Mouse (Mus musculus) intestine, embryonic 16.5 days (tissue): ENCODE data around the gene Isl1. TPM values are rescaled to one million over a fixed set of nuclear protein-coding genes. Genes with fewer than 3 reads are reported as not detected.

Experiments
- ATAC-seq: fragments of 200-750 bp; cut with Nextera tagmentation; 2 replicates; pipeline ENCODE4 v1.8.0; 2017; ENCODE audit warnings: moderate TSS enrichment, moderate library complexity
- H3K27ac ChIP-seq: fragments of 300-500 bp; sonication (generic); 2 replicates; pipeline ENCODE4 v1.5.1; 2014; ENCODE audit warnings: mild to moderate bottlenecking, low read length
- H3K27me3 ChIP-seq: fragments of 300-500 bp; sonication (generic); replicated peaks from 2 replicates; pipeline ENCODE4 v1.6.1; 2014; ENCODE audit warnings: low read length, control low read depth, mixed read lengths; ENCODE audit not compliant: control insufficient read depth, insufficient read depth
- H3K36me3 ChIP-seq: fragments of 300-500 bp; sonication (generic); 2 replicates; pipeline ENCODE4 v1.6.1; 2014; ENCODE audit warnings: low read length, control low read depth; ENCODE audit not compliant: control insufficient read depth, insufficient read depth
- H3K4me1 ChIP-seq: fragments of 300-500 bp; sonication (generic); 2 replicates; pipeline ENCODE4 v1.6.1; 2014; ENCODE audit warnings: low read length, control low read depth, mixed read lengths; ENCODE audit not compliant: control insufficient read depth, insufficient read depth
- H3K4me2 ChIP-seq: fragments of 300-500 bp; sonication (generic); 2 replicates; pipeline ENCODE4 v1.6.1; 2014; ENCODE audit warnings: low read depth, low read length, control low read depth
- H3K4me3 ChIP-seq: fragments of 300-500 bp; sonication (generic); 2 replicates; pipeline ENCODE4 v1.5.1; 2014; ENCODE audit warnings: mild to moderate bottlenecking, low read length
- H3K9ac ChIP-seq: fragments of 300-500 bp; sonication (generic); 2 replicates; pipeline ENCODE4 v1.6.1; 2014; ENCODE audit warnings: low read depth, low read length
- H3K9me3 ChIP-seq: fragments of 300-500 bp; sonication (generic); 2 replicates; pipeline ENCODE4 v1.6.1; 2016; ENCODE audit warnings: low read length, control low read depth; ENCODE audit not compliant: control insufficient read depth
- WGBS: fragments of 180-500 bp; shearing (Covaris S2); extraction: QIAGEN DNeasy Blood & Tissue Kit; methylation state at CpG from one replicate; pipeline ENCODE4 v1.1.7; 2014; 5-methylcytosine and 5-hydroxymethylcytosine counted together
- polyA plus RNA-seq: library from polyadenylated mRNA; unstranded; fragments of >200 nt; fragmentation: Nextera tagmentation; extraction: Ambion mirVana; gene quantifications from 2 replicates; pipeline ENCODE4 v1.2.1, GENCODE M21; 2015

Isl1 gene
- polyA plus RNA-seq, 1 experiment from 2014 or later, result 6.7 TPM

DNA sequence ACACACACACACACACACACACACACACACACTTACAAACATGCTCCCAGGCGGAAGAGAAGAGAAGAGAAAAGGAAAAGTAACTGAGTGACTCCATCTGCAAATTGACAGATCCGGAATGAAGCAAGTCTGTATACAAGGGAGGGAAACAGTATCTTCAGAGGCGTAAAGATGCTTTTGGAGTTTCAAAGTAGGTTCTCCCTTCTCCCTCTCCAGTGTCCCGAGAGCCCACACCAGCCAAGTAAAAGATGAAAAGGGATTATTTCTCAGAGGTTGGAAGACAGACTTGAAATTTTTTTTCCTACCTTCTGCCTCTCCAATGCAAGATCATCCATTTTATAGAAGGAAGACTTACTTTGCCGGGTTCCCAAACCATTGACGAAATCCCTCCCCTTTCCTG lies 2.9 kb downstream of the Isl1 start:
- Histone ChIP-seq H3K36me3 (no peaks in the 10 kb centered on the region), H3K4me3 (no peak overlapping the region), H3K27me3 (peaks cover 78% of the 10 kb centered on the region), H3K4me1 (no peaks in the 10 kb centered on the region), H3K9ac (no peak overlapping the region), H3K9me3 (no peaks in the 10 kb centered on the region), H3K27ac (no peak overlapping the region), H3K4me2 (no peak overlapping the region)
- ATAC-seq, result no peak
- WGBS, result 19% methylated on average over 6 of the region's 6 CpGs

DNA sequence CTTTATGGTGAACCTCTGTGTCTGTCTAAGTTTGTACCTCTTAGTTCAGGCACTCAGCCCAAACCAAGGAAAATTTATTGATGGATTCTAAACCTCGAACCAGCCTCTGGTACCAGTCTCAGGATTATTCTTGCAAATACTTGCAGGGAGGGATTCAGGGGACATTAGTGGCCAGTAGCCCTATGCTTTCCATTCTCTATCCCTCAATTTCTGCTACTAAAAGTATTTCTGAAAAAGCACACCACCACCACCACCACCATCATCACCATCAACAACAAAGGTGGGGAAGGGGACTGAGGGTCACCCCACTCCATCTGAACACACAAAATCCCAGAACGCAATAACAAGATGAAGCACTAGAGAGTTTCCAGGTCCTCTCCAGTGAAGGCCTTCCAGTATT lies 3.8 kb downstream of the Isl1 start:
- WGBS, result 27% methylated on average over 2 of the region's 2 CpGs
- Histone ChIP-seq H3K36me3 (no peaks in the 10 kb centered on the region), H3K9me3 (no peaks in the 10 kb centered on the region), H3K27ac (no peak overlapping the region), H3K27me3 (peaks cover 75% of the 10 kb centered on the region), H3K4me1 (no peaks in the 10 kb centered on the region), H3K9ac (no peak overlapping the region), H3K4me3 (no peak overlapping the region), H3K4me2 (no peak overlapping the region)
- no peak for ATAC-seq

DNA sequence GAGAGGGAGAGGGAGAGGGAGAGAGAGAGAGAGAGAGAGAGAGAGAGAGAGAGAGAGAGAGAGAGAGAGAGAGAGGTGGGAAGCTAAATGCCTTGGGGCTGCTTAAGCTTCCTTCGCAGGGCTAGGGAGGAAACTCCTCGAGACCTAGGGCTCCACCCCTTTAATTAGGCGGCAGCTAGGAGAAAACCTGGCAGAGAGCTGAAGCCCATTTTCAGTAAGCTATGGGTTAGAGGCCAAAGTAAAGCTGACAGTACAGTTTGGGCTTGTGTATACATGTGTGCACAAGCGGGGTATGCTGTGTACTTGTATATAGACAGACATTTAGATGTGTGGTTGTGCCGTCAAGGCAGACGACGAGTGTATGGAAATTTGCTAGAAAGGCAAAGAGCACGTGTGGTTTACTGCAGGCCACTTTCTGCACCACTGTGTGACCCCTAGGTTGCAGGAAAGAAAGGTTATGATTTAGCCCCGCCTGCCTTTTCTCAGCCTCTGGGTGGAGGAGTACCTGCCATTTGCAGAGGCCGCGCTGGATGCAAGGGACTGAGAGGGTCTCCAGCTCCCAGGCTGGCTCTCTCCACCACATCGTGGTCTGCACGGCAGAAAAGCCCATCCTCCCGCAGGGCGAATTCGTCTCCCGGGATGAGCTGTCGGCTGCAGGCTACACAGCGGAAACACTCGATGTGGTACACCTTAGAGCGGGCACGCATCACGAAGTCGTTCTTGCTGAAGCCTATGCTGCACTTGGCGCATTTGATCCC lies 4.6 kb downstream of the Isl1 start:
- Histone ChIP-seq H3K4me2 (0 out of 2 replicates have a peak overlapping the region, but pooled peaks have one; percentile 12), H3K9ac (no peak overlapping the region), H3K27me3 (peaks cover 72% of the 10 kb centered on the region), H3K9me3 (no peaks in the 10 kb centered on the region), H3K27ac (no peak overlapping the region), H3K36me3 (no peaks in the 10 kb centered on the region), H3K4me3 (no peak overlapping the region), H3K4me1 (no peaks in the 10 kb centered on the region)
- no peak for ATAC-seq
- 6% methylated on average over 25 of the region's 25 CpGs for WGBS

DNA sequence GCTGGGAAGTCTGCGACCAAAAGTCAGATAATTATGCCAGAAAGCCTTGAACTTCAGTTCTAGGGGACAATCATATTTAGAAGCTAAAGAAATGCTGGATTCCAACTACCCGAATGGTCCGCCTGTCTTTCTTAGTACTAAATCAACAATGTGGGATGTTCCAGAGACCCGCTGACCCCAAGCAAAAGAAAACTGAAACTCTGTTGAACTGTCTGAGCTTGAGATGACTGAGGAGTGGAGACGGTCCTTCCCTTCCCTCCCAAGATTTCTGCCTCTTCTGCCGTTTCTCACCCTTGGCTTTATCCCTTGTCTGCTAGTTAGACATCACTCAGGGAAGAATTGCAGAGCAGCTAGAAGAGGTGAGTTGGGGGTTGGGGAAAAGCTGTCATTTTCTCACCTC lies 5.7 kb downstream of the Isl1 start:
- 17% methylated on average over 6 of the region's 6 CpGs for WGBS

DNA sequence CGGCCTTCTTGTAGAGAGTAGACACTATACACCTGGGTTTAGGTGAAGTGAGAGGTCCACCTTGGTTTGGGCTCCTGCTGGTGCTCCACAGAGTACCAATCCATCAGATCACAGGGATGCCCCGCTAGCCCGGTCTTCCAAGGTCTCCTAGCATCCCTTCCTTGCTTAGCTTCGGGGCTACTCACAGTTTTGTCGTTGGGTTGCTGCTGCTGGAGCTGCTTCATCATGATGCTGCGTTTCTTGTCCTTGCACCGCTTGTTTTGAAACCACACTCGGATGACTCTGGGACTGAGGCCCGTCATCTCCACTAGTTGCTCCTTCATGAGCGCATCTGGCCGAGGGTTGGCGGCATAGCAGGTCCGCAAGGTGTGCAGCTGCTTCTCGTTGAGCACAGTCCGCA lies 6.6 kb downstream of the Isl1 start:
- Histone ChIP-seq H3K36me3 (no peaks in the 10 kb centered on the region), H3K4me3 (no peak overlapping the region), H3K4me1 (no peaks in the 10 kb centered on the region), H3K9ac (no peak overlapping the region), H3K27me3 (peaks cover 67% of the 10 kb centered on the region), H3K4me2 (no peak overlapping the region), H3K27ac (no peak overlapping the region), H3K9me3 (no peaks in the 10 kb centered on the region)
- ATAC-seq, result 0 out of 2 replicates have a peak, but pooled peaks have one; percentile 7
- WGBS, result 25% methylated on average over 15 of the region's 15 CpGs

More for the DNA sequence above, 5.7 kb downstream of the Isl1 start:
- Histone ChIP-seq H3K4me1 (no peaks in the 10 kb centered on the region), H3K4me2 (no peak overlapping the region), H3K9me3 (no peaks in the 10 kb centered on the region), H3K36me3 (no peaks in the 10 kb centered on the region), H3K27me3 (peaks cover 70% of the 10 kb centered on the region), H3K27ac (no peak overlapping the region), H3K4me3 (no peak overlapping the region), H3K9ac (no peak overlapping the region)
- ATAC-seq, result no peak

DNA sequence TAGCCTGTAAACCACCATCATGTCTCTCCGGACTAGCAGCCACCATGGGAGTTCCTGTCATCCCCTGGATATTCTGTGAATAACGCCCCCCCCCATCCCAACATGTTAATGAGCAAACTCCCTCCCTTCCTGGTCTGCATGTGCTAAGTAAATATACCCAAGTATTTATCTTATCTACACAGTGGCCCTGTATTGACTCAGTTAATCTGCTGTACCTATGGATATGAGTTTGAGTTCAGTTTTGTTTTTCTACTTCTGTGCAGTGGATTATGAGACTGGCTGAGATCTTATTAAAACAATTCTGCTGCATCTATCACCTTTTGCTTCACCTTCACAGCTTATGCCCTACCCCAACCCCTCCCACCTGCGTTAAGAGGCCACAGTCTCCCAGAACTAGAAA lies 7.8 kb downstream of the Isl1 start:
- Histone ChIP-seq H3K27ac (no peak overlapping the region), H3K36me3 (no peaks in the 10 kb centered on the region), H3K9ac (no peak overlapping the region), H3K27me3 (peaks cover 71% of the 10 kb centered on the region), H3K4me3 (no peak overlapping the region), H3K9me3 (no peaks in the 10 kb centered on the region), H3K4me2 (no peak overlapping the region), H3K4me1 (no peaks in the 10 kb centered on the region)
- ATAC-seq, result no peak
- 30% methylated on average over 3 of the region's 3 CpGs for WGBS

DNA sequence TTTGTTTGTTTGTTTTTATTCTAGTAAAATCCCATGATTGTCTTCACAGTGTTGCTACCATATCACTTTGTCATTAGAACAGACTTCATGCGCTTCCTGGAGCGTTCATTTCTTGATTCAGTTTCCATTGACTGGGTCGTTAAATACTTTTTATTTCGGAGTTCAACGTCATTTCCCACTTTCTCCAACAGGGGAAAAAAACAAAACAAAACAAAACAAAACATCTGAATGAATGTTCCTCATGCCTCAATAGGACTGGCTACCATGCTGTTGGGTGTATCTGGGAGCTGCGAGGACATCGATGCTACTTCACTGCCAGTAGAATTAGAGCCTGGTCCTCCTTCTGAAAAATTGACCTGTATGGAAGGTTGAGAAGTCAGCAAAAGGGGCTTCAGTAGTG lies 10.2 kb downstream of the Isl1 start:
- no peak overlapping the region for H3K27ac ChIP-seq
- no peaks in the 10 kb centered on the region for H3K9me3 ChIP-seq
- no peak overlapping the region for H3K4me2 ChIP-seq
- peaks cover 65% of the 10 kb centered on the region for H3K27me3 ChIP-seq
- H3K4me1 ChIP-seq, result no peaks in the 10 kb centered on the region
- H3K36me3 ChIP-seq, result no peaks in the 10 kb centered on the region
- no peak overlapping the region for H3K4me3 ChIP-seq
- 38% methylated on average over 7 of the region's 7 CpGs for WGBS
- no peak overlapping the region for H3K9ac ChIP-seq
- ATAC-seq, result no peak

DNA sequence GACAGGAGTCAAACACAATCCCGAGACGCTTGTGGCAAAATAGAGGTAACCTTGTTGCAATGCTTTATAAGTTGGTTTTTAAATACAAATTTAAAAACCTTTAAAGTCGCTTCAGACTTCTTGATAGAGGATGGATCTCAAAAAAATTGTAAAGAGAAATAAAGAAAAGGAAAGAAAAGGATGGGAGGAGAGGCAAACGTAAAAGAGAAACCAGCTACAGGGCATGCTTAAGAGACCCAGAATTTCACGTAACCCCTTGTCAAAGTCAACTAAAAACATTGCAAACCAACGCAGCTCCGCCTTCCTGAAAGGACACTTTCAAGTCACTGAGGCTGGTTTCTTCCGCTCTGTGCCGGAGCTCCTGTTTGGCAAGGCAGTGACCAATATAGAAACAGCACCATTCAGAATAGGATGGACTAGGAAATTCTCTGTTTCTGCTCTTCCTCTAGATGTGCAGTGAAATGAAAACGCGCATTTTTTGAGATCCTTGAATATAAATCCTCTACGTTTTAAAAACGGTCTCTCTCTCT lies 10.8 kb downstream of the Isl1 start:
- Histone ChIP-seq H3K9ac (no peak overlapping the region), H3K4me3 (no peak overlapping the region), H3K9me3 (no peaks in the 10 kb centered on the region), H3K4me1 (no peaks in the 10 kb centered on the region), H3K36me3 (no peaks in the 10 kb centered on the region), H3K27ac (no peak overlapping the region), H3K27me3 (peaks cover 61% of the 10 kb centered on the region), H3K4me2 (no peak overlapping the region)
- WGBS, result 29% methylated on average over 13 of the region's 13 CpGs
- ATAC-seq, result no peak

DNA sequence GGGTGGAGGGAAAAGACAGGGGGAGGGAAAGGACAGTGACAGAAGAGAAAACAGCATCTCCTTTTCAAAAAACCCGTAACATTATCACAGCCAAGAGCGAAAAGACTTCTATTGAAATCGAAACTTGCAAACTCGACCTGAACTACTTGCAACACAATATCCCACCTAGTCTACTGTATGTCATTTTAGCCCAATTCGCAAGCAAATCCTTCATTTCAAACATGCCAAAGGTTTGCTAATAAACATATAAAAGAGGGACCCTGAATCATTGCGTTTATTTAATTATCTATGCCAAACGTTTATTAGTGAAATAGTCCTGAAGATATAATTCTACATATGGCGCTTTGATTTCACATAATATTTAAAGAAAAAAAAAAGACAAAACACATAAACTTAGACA lies 11.5 kb downstream of the Isl1 start:
- no peak overlapping the region for H3K27ac ChIP-seq
- 14% methylated on average over 8 of the region's 8 CpGs for WGBS
- no peak for ATAC-seq
- peaks cover 61% of the 10 kb centered on the region for H3K27me3 ChIP-seq
- no peaks in the 10 kb centered on the region for H3K9me3 ChIP-seq
- H3K9ac ChIP-seq, result no peak overlapping the region
- no peaks in the 10 kb centered on the region for H3K36me3 ChIP-seq
- no peak overlapping the region for H3K4me3 ChIP-seq
- no peaks in the 10 kb centered on the region for H3K4me1 ChIP-seq
- H3K4me2 ChIP-seq, result no peak overlapping the region
